Mouse (Mus musculus) activated CD4-positive, CD25-positive, alpha-beta regulatory T cell, adult 9 weeks (primary cell): ENCODE measurements around the gene Chml. TPM values are rescaled to one million over a fixed set of nuclear protein-coding genes. Genes with fewer than 3 reads are reported as not detected.

Experiments
- polyA plus RNA-seq: library from polyadenylated mRNA; unstranded; fragments of 100-300 nt; shearing (Covaris generic); gene quantifications from one replicate; pipeline ENCODE4 v1.2.1, GENCODE M21; 2017

Chml gene
- 0.32 TPM for polyA plus RNA-seq

DNA sequence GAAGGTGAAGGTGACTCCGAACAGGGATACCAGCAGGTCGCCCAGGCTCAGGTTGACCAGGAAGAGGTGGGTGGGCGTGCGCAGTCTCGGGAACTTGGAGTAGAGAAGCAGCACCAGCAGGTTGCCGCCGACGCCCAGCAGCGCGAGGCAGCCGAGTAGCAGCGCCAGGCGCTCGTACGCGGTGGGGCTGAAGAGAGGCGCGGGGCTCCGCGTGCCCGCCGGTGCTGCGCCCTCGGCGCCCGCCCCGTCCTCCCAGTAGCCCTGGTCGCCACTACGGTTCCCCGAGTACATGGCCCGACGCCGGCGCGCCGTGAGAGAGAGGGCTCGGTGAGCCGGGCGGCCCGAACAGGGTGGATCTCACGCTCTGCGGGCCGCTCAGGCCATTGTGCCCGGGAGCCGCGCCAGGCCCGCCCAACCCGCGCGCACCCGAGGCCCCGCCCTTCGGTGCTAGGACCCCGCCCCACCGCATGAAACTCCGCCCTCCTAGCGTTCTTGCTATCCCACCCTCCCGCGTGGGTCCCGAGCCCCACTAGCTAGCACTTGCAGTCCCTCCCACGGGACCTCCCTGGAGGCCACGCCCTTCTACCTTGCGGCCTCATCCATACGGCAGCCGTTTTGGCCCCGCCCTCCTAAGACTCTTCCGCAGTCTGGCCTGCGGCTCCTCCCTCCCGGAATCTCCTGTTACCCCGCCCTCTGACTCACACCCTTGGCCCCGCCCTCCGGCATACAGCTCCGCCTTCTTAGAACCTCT is at the start of gene Chml, which contains the start of gene Opn3:
TSS of gene Chml (minus strand) at position 656 of the 751 bp plus-strand sequence.
TSS of gene Opn3 (minus strand) at position 531 of the 751 bp plus-strand sequence.

DNA sequence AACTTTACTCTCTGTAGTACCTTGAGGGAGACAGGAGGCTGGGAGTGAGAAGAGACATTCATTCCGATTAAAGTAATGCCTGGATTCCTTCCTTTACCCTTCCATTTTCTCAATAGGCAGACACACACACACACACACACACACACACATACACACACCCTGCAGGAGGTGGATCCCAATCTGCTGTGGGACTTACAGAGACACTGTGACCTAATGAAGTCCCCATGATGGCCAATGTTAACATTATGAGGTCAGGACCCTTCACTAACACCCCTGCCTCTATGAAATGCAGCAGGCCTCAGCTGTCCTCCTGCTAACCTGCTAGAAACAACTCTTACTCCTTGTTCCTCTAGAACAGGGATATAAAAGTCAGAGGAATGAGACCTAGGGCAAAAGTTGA is 5.6 kb upstream of the Chml start, which contains the start of gene Wdr64:
TSS of gene Wdr64 (plus strand) at position 301 of the 400 bp plus-strand sequence.

Other genes starting within 250 kb of the Chml start
- not detected for gene Rgs7, start 200.4 kb downstream of the Chml start, polyA plus RNA-seq
- 1.1 TPM for gene Kmo, start 72.5 kb downstream of the Chml start, polyA plus RNA-seq
- gene Fh1, start 67.3 kb downstream of the Chml start, polyA plus RNA-seq, result 82.1 TPM
- 0.42 TPM for gene Opn3, start 125 bp downstream of the Chml start, polyA plus RNA-seq
- not detected for gene Wdr64, start 5.7 kb upstream of the Chml start, polyA plus RNA-seq
- gene Exo1, start 187.7 kb upstream of the Chml start, polyA plus RNA-seq, result 7.5 TPM
- not detected for gene Gm38100, start 227.4 kb upstream of the Chml start, polyA plus RNA-seq